Mouse (Mus musculus) left cerebral cortex, adult 2 months (tissue): ENCODE data around the gene Il18. TPM values are rescaled to one million over a fixed set of nuclear protein-coding genes. Genes with fewer than 3 reads are reported as not detected.
"Not testable (repeated sequence)": the region's sequence is repeated elsewhere in the genome, so short reads cannot be mapped to it uniquely, and the experiment has no call there.

Experiments
- DNase-seq, 2 experiments: peaks; one replicate each; pipeline ENCODE4 v3.0.0; 2021 to 2022; ENCODE audit warnings: low spot score in 2 of 2, mixed read lengths in 1 of 2; ENCODE audit errors: extremely low spot score in 1 of 2
- H3K27ac ChIP-seq: fragments of 200-600 bp; 2 replicates; pipeline ENCODE4 v1.8.1; 2022
- H3K4me3 ChIP-seq: fragments of 200-600 bp; 2 replicates; pipeline ENCODE4 v1.8.1; 2022
- CTCF ChIP-seq: fragments of 200-600 bp; IDR thresholded peaks from 2 replicates; pipeline ENCODE4 v1.8.1; 2022; ENCODE audit warnings: antibody characterized with exemption, mild to moderate bottlenecking, moderate library complexity
- intact Hi-C: fragments of 180-260 bp; cut with DNase I; formaldehyde crosslinking; loops from one replicate; pipeline ENCODE4 v1.15.1; 2025
- total RNA-seq, 2 experiments: library from RNA; stranded (reverse); gene quantifications; 2 replicates each; pipeline ENCODE4 v1.2.3; 2021

Il18 gene
- total RNA-seq, 2 experiments from 2014 or later = 22.6 to 23.8 TPM

GRCm38 (mm10) chr9:50616766-50617603 lies 62.4 kb downstream of the Il18 start, which contains the start of the genes Pih1d2 and Nkapd1:
Pih1d2 (plus strand) TSS chr9:50617321.
Nkapd1 (minus strand) TSS chr9:50617464.
- Histone ChIP-seq H3K27ac (peak within 1 kb of the TSS; percentile 99), H3K4me3 (peak within 1 kb of the TSS; percentile 71)
- intact Hi-C loops = loop anchor here (5.0 kb wide), 1 partner anchor 150 kb away; the partner anchor contains the start of gene Fdxacb1
- no peak for TF ChIP-seq CTCF
- DNase-seq = peak; percentile 85 to 86

GRCm38 (mm10) chr9:50617794-50618330 lies 63.2 kb downstream of the Il18 start:
- intact Hi-C loops = loop anchor here (5.0 kb wide), 1 partner anchor 149 kb away; the partner anchor contains the start of gene Fdxacb1
- H3K4me3 ChIP-seq = peak overlapping the region; percentile 71
- peak overlapping the region; percentile 99 for H3K27ac ChIP-seq
- no peak for TF ChIP-seq CTCF
- DNase-seq = no peak

DNA sequence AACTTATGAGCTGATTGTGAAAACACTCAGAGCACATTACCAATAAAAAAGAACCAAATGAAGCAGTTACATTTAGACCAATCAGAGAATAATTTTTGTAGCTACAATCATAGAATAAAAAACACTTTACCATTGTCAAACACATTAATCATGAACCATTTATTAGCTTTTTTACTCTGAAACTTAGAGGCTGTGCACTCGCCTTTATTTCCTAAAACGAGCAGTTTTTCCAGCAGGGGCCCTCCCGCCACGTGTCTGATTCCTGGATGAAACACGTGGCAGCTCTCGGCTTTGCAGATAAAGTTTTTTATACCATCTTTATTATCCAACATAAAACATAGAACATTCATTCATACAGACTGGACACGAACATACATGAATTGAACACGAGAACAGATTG lies 76.3 kb downstream of the Il18 start:
- intact Hi-C loops, H3K4me3 ChIP-seq, H3K27ac ChIP-seq, DNase-seq: not testable (repeated sequence)

Other genes starting within 250 kb of the Il18 start
- 100 to 1,000 TPM; 337 to 355 TPM for gene Rpl10-ps3, start 209.9 kb upstream of the Il18 start, total RNA-seq
- gene Plet1, start 60.3 kb upstream of the Il18 start, total RNA-seq = not detected
- gene Pts, start 26.1 kb upstream of the Il18 start, total RNA-seq = 10 to 100 TPM; 28.6 to 31.6 TPM
- gene Bco2, start 354 bp downstream of the Il18 start, total RNA-seq = 1 to 10 TPM; 3.0 to 3.6 TPM
- not detected for gene Tex12, start 6.5 kb downstream of the Il18 start, total RNA-seq
- gene Sdhd, start 49.0 kb downstream of the Il18 start, total RNA-seq = 100 to 1,000 TPM in 1 of 2 experiments, 10 to 100 TPM in 1; 97.9 to 114 TPM
- gene Timm8b, start 49.1 kb downstream of the Il18 start, total RNA-seq = 100 to 1,000 TPM; 216 to 226 TPM
- 1 to 10 TPM; 2.0 to 3.8 TPM for gene Pih1d2, start 62.5 kb downstream of the Il18 start, total RNA-seq
- 10 to 100 TPM; 21.3 to 22.1 TPM for gene Nkapd1, start 62.6 kb downstream of the Il18 start, total RNA-seq
- 100 to 1,000 TPM; 110 to 119 TPM for gene Dlat, start 105.0 kb downstream of the Il18 start, total RNA-seq
- gene Dixdc1, start 184.7 kb downstream of the Il18 start, total RNA-seq = 10 to 100 TPM; 79.4 to 80.7 TPM
- gene 2310030G06Rik, start 191.7 kb downstream of the Il18 start, total RNA-seq = 1 to 10 TPM; 2.8 to 3.2 TPM
- 100 to 1,000 TPM; 118 to 125 TPM for gene Cryab, start 196.5 kb downstream of the Il18 start, total RNA-seq
- 1 to 10 TPM; 1.4 to 1.5 TPM for gene Hspb2, start 197.5 kb downstream of the Il18 start, total RNA-seq
- gene Fdxacb1, start 213.4 kb downstream of the Il18 start, total RNA-seq = 1 to 10 TPM; 4.6 to 4.8 TPM
- 10 to 100 TPM; 25.4 to 26.7 TPM for gene Alg9, start 220.2 kb downstream of the Il18 start, total RNA-seq
- 10 to 100 TPM; 34.7 to 38.3 TPM for gene 1110032A03Rik, start 220.7 kb downstream of the Il18 start, total RNA-seq